Mouse (Mus musculus) thymus, adult 2 months (tissue): Measurements from ENCODE around the gene Ezr.

Experiments
- CTCF ChIP-seq: fragments of 200-500 bp; IDR thresholded peaks from 2 replicates; pipeline ENCODE4 v1.5.1; 2012; ENCODE audit warnings: mild to moderate bottlenecking, control low read depth, low read length, moderate library complexity, borderline replicate concordance; ENCODE audit not compliant: control insufficient read depth, poor library complexity, insufficient read depth; ENCODE audit errors: extremely low read depth
- POLR2A ChIP-seq: fragments of 200-500 bp; IDR thresholded peaks from 2 replicates; pipeline ENCODE4 v1.6.1; 2012; ENCODE audit warnings: mild to moderate bottlenecking, low read length, control low read depth, moderate library complexity; ENCODE audit not compliant: control insufficient read depth, poor library complexity, insufficient read depth; ENCODE audit errors: extremely low read depth

GRCm38 (mm10) chr17:6775221-6775620, 7.4 kb downstream of the Ezr start:
- no peak for TF ChIP-seq CTCF
- TF ChIP-seq POLR2A, result no peak
